Mouse (Mus musculus): ENCODE measurements around the gene Lcn6. TPM values are rescaled to one million over a fixed set of nuclear protein-coding genes. Genes with fewer than 3 reads are reported as not detected.
"Not testable (repeated sequence)": the region's sequence is repeated elsewhere in the genome, so short reads cannot be mapped to it uniquely, and the experiment has no call there.

Lcn6 gene
- polyA plus RNA-seq, 1 experiment from 2014 or later = not detected

DNA sequence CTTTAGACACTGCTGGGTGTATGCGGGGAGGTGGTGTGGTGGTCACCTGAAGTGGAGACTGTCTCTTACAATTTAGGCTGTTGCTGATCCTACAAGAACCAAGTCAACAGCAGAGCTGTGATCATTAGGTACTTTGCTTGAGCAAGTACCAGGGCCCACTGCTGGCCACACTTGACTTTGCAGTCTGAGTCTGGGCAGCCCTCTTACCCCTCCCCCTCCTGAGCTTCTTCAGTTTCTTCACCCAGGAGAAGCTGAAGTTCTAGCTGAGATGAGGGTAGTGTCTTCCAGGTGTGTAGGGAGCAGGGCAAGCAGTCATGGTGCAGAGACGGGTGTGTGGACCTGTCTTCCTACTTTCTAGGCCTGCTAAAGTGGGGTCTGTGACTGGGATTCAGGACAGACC lies 31.5 kb downstream of the Lcn6 start:
- 64% methylated on average over 2 of the region's 2 CpGs for WGBS
- Histone ChIP-seq H3K9me3 (no peaks in the 10 kb centered on the region), H3K4me3 (peak overlapping the region; percentile 93), H3K36me3 (replicated peaks) (peaks cover 5% of the 10 kb centered on the region), H3K4me1 (peaks cover 35% of the 10 kb centered on the region), H3K27ac (replicated peaks) (no peak overlapping the region), H3K27me3 (replicated peaks; ENCODE audit: low read depth, poor library complexity, severe bottlenecking) (no peaks in the 10 kb centered on the region)
- peak; percentile 47 for DNase-seq (ENCODE audit: low spot score)

DNA sequence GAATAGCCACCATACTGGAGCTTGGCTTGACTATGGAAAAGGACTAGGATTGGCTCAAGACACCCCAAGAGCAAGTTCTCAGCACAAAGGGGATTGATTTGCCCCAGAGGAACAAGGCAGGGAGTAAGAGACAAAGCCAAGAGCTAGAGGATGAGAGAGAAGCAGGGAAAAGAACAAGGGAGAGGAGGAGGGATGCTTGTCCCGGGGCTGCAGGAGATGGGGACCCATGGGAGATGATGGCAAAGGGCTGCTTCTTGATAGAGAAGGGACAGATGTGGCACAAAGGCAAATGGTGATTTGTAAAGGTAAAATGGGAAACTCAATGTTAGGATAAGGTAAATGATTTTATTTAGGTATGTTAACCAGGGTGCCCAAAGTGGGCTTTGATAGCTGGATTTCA lies 32.5 kb downstream of the Lcn6 start:
- not testable (repeated sequence) for DNase-seq (ENCODE audit: low spot score); H3K4me3 ChIP-seq; H3K27me3 ChIP-seq (replicated peaks; ENCODE audit: low read depth, poor library complexity, severe bottlenecking); H3K27ac ChIP-seq (replicated peaks); H3K9me3 ChIP-seq; H3K36me3 ChIP-seq (replicated peaks)
- peaks cover 35% of the 10 kb centered on the region for H3K4me1 ChIP-seq
- 96% methylated on average over 1 of the region's 1 CpGs for WGBS

DNA sequence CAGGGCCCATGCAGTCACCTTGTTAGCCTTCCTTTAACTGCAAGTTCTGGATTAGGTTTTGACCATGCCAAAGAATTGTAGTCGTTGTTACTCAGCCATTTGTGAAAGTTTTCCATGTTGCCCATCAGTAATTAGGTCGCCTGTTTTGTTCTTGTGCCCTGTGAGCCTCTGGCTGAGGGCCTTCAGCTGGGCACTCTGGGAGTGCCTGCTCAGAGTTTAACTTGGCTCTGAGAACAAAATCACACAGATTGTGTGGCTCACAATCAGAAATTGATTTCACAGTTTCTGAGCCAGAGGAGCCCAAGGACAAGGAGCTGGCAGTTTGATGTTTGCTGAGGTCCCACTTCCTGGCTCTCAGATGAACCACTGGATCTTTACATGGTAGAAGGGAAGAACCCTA lies 33.2 kb downstream of the Lcn6 start:
- not testable (repeated sequence) for H3K4me3 ChIP-seq; H3K36me3 ChIP-seq (replicated peaks); H3K27ac ChIP-seq (replicated peaks); H3K9me3 ChIP-seq; DNase-seq (ENCODE audit: low spot score); H3K27me3 ChIP-seq (replicated peaks; ENCODE audit: low read depth, poor library complexity, severe bottlenecking)
- H3K4me1 ChIP-seq = peaks cover 35% of the 10 kb centered on the region
- 78% methylated on average over 2 of the region's 2 CpGs for WGBS

DNA sequence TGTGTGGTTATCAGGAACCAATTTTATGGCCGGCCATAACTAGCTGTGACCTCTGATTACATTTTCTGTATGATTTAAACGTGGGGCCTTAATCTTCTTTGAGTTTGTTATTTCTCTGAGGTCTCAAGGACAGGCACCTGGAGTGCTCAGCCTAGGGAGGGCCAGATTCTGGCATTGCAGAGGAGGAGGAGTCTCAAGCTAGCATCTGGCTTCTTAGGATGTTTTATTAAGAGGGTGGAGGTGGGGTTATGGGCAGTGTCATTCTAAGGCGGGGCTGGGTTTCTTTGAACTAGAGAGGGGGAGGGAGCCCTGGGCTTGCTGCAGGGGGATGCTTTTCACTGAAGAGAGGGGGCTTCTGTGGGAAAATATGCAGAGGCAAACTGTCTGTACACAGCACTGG lies 35.1 kb downstream of the Lcn6 start:
- H3K4me1 ChIP-seq = peaks cover 28% of the 10 kb centered on the region
- not testable (repeated sequence) for H3K36me3 ChIP-seq (replicated peaks); DNase-seq (ENCODE audit: low spot score); H3K27ac ChIP-seq (replicated peaks); H3K27me3 ChIP-seq (replicated peaks; ENCODE audit: low read depth, poor library complexity, severe bottlenecking); H3K4me3 ChIP-seq; H3K9me3 ChIP-seq
- WGBS = 34% methylated on average over 3 of the region's 3 CpGs

DNA sequence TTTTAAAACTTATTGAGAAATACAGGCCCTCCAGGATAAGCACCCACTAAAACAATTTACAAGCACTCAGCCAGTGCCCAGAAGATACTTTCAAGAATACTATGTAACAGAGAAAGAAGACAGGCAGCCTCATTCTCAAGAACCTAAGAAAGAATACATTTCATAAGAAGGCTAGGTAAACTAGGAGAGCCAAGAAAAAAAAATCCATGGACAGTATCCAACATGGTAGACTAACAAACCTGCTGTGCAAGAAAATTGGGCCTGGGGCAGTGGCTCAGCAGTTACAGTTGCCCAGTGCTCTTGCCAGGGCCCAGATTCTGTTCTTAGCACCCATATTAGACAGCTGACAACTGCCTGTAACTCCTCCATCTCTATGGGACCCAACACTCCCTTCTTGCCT lies 40.6 kb downstream of the Lcn6 start:
- no peaks in the 10 kb centered on the region for H3K27me3 ChIP-seq (replicated peaks; ENCODE audit: low read depth, poor library complexity, severe bottlenecking)
- H3K36me3 ChIP-seq (replicated peaks) = no peaks in the 10 kb centered on the region
- no peak for DNase-seq (ENCODE audit: low spot score)
- H3K4me3 ChIP-seq = no peak overlapping the region
- 0 out of 2 replicates have a peak, but pooled peaks cover under 1% of the 10 kb centered on the region for H3K4me1 ChIP-seq
- no peaks in the 10 kb centered on the region for H3K9me3 ChIP-seq
- H3K27ac ChIP-seq (replicated peaks) = no peak overlapping the region

Other genes starting within 250 kb of the Lcn6 start
- gene Abca2, start 248.1 kb upstream of the Lcn6 start, polyA plus RNA-seq (2016; fragmentation: Nextera tagmentation; extraction: Ambion mirVana) = 4.3 and 5.6 TPM in 2 replicates
- 0.60 and 1.4 TPM in 2 replicates for gene Clic3, start 219.9 kb upstream of the Lcn6 start, polyA plus RNA-seq (2016; fragmentation: Nextera tagmentation; extraction: Ambion mirVana)
- 15.8 and 16.0 TPM in 2 replicates for gene Paxx, start 215.7 kb upstream of the Lcn6 start, polyA plus RNA-seq (2016; fragmentation: Nextera tagmentation; extraction: Ambion mirVana)
- gene Ptgds, start 206.7 kb upstream of the Lcn6 start, polyA plus RNA-seq (2016; fragmentation: Nextera tagmentation; extraction: Ambion mirVana) = 0.18 TPM in 1 of 2 replicates, not detected in the other
- not detected in 2 replicates for gene Lcn12, start 182.9 kb upstream of the Lcn6 start, polyA plus RNA-seq (2016; fragmentation: Nextera tagmentation; extraction: Ambion mirVana)
- gene Fbxw5, start 176.0 kb upstream of the Lcn6 start, polyA plus RNA-seq (2016; fragmentation: Nextera tagmentation; extraction: Ambion mirVana) = 87.9 and 92.2 TPM in 2 replicates
- 6.1 and 6.7 TPM in 2 replicates for gene C8g, start 175.1 kb upstream of the Lcn6 start, polyA plus RNA-seq (2016; fragmentation: Nextera tagmentation; extraction: Ambion mirVana)
- 39.9 and 40.1 TPM in 2 replicates for gene Traf2, start 129.8 kb upstream of the Lcn6 start, polyA plus RNA-seq (2016; fragmentation: Nextera tagmentation; extraction: Ambion mirVana)
- gene Edf1, start 118.9 kb upstream of the Lcn6 start, polyA plus RNA-seq (2016; fragmentation: Nextera tagmentation; extraction: Ambion mirVana) = 310 and 316 TPM in 2 replicates
- gene Mamdc4, start 101.9 kb upstream of the Lcn6 start, polyA plus RNA-seq (2016; fragmentation: Nextera tagmentation; extraction: Ambion mirVana) = 1.9 and 7.7 TPM in 2 replicates
- 146 and 155 TPM in 2 replicates for gene Phpt1, start 101.6 kb upstream of the Lcn6 start, polyA plus RNA-seq (2016; fragmentation: Nextera tagmentation; extraction: Ambion mirVana)
- gene Ajm1, start 95.0 kb upstream of the Lcn6 start, polyA plus RNA-seq (2016; fragmentation: Nextera tagmentation; extraction: Ambion mirVana) = 0.05 and 0.16 TPM in 2 replicates
- gene Rabl6, start 68.3 kb upstream of the Lcn6 start, polyA plus RNA-seq (2016; fragmentation: Nextera tagmentation; extraction: Ambion mirVana) = 77.1 and 78.2 TPM in 2 replicates
- gene Ccdc183, start 59.1 kb upstream of the Lcn6 start, polyA plus RNA-seq (2016; fragmentation: Nextera tagmentation; extraction: Ambion mirVana) = 0.10 and 0.11 TPM in 2 replicates
- gene Tmem141, start 54.8 kb upstream of the Lcn6 start, polyA plus RNA-seq (2016; fragmentation: Nextera tagmentation; extraction: Ambion mirVana) = 16.6 and 17.2 TPM in 2 replicates
- 0.49 and 0.57 TPM in 2 replicates for gene Fcna, start 48.8 kb upstream of the Lcn6 start, polyA plus RNA-seq (2016; fragmentation: Nextera tagmentation; extraction: Ambion mirVana)
- gene Lcn8, start 23.7 kb upstream of the Lcn6 start, polyA plus RNA-seq (2016; fragmentation: Nextera tagmentation; extraction: Ambion mirVana) = 0.24 TPM in 1 of 2 replicates, not detected in the other
- gene Lcn5, start 18.8 kb upstream of the Lcn6 start, polyA plus RNA-seq (2016; fragmentation: Nextera tagmentation; extraction: Ambion mirVana) = not detected in 2 replicates
- not detected in 2 replicates for gene Lcn10, start 5.9 kb downstream of the Lcn6 start, polyA plus RNA-seq (2016; fragmentation: Nextera tagmentation; extraction: Ambion mirVana)
- gene Obp2a, start 23.3 kb downstream of the Lcn6 start, polyA plus RNA-seq (2016; fragmentation: Nextera tagmentation; extraction: Ambion mirVana) = not detected in 2 replicates
- 80.3 and 82.0 TPM in 2 replicates for gene Bmyc, start 30.0 kb downstream of the Lcn6 start, polyA plus RNA-seq (2016; fragmentation: Nextera tagmentation; extraction: Ambion mirVana)
- not detected in 2 replicates for gene Obp2b, start 60.2 kb downstream of the Lcn6 start, polyA plus RNA-seq (2016; fragmentation: Nextera tagmentation; extraction: Ambion mirVana)
- not detected in 2 replicates for gene Lcn3, start 88.8 kb downstream of the Lcn6 start, polyA plus RNA-seq (2016; fragmentation: Nextera tagmentation; extraction: Ambion mirVana)
- gene Lcn11, start 100.2 kb downstream of the Lcn6 start, polyA plus RNA-seq (2016; fragmentation: Nextera tagmentation; extraction: Ambion mirVana) = not detected in 2 replicates
- gene Gm13539, start 105.5 kb downstream of the Lcn6 start, polyA plus RNA-seq (2016; fragmentation: Nextera tagmentation; extraction: Ambion mirVana) = not detected in 2 replicates
- gene Glt6d1, start 139.1 kb downstream of the Lcn6 start, polyA plus RNA-seq (2016; fragmentation: Nextera tagmentation; extraction: Ambion mirVana) = not detected in 2 replicates
- not detected in 2 replicates for gene Lcn9, start 146.4 kb downstream of the Lcn6 start, polyA plus RNA-seq (2016; fragmentation: Nextera tagmentation; extraction: Ambion mirVana)
- not detected in 2 replicates for gene Sohlh1, start 170.5 kb downstream of the Lcn6 start, polyA plus RNA-seq (2016; fragmentation: Nextera tagmentation; extraction: Ambion mirVana)
- 0.10 and 0.23 TPM in 2 replicates for gene Kcnt1, start 186.9 kb downstream of the Lcn6 start, polyA plus RNA-seq (2016; fragmentation: Nextera tagmentation; extraction: Ambion mirVana)

Measured in embryonic facial prominence, embryonic 10.5 days (tissue).